Mouse (Mus musculus): ENCODE measurements around the gene Gm8332. TPM values are rescaled to one million over a fixed set of nuclear protein-coding genes. Genes with fewer than 3 reads are reported as not detected.

The Gm8332 gene
- not detected for polyA plus RNA-seq (2014; fragmentation: Illumina TruSeq; extraction: RNeasy Lipid Tissue Mini Kit (QIAGEN cat#74804); ENCODE audit: low read depth, low replicate concordance)

GRCm38 (mm10) chr12:88250000-88250399 is at the start of gene Gm8332:
Gene Gm8332, minus strand, starts transcription at chr12:88250100.

DNA sequence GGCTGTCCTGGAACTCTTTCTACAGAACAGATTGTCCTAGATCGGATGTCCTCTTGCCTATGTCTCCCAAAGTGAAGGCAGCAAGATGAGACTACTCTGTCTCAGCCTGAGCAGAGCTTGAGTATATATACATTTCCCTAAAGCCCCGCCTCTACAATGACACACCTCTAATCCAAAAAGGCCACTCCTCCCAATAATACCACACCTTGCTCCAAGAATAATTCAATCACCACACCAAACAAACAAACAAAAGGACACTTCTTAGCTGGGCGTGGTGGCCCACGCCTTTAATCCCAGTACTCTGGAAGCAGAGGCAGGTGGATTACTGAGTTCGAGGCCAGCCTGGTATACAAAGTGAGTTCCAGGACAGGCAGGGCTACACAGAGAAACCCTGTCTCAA is 24.5 kb upstream of the Gm8332 start, which contains the start of gene Gm5662:
Gene Gm5662 (minus strand): TSS at position 101 of the 400 bp plus-strand sequence.

Other genes with a start within 250 kb of the Gm8332 start
- not detected for gene Gm2075, start 238.3 kb downstream of the Gm8332 start, polyA plus RNA-seq (2014; fragmentation: Illumina TruSeq; extraction: RNeasy Lipid Tissue Mini Kit (QIAGEN cat#74804); ENCODE audit: low read depth, low replicate concordance)
- gene Gm6803, start 231.3 kb downstream of the Gm8332 start, polyA plus RNA-seq (2014; fragmentation: Illumina TruSeq; extraction: RNeasy Lipid Tissue Mini Kit (QIAGEN cat#74804); ENCODE audit: low read depth, low replicate concordance): not detected
- not detected for gene Gm2056, start 223.1 kb downstream of the Gm8332 start, polyA plus RNA-seq (2014; fragmentation: Illumina TruSeq; extraction: RNeasy Lipid Tissue Mini Kit (QIAGEN cat#74804); ENCODE audit: low read depth, low replicate concordance)
- not detected for gene Gm16368, start 166.4 kb downstream of the Gm8332 start, polyA plus RNA-seq (2014; fragmentation: Illumina TruSeq; extraction: RNeasy Lipid Tissue Mini Kit (QIAGEN cat#74804); ENCODE audit: low read depth, low replicate concordance)
- not detected for gene Gm10436, start 68.0 kb downstream of the Gm8332 start, polyA plus RNA-seq (2014; fragmentation: Illumina TruSeq; extraction: RNeasy Lipid Tissue Mini Kit (QIAGEN cat#74804); ENCODE audit: low read depth, low replicate concordance)
- not detected for gene Gm5662, start 24.4 kb upstream of the Gm8332 start, polyA plus RNA-seq (2014; fragmentation: Illumina TruSeq; extraction: RNeasy Lipid Tissue Mini Kit (QIAGEN cat#74804); ENCODE audit: low read depth, low replicate concordance)
- not detected for gene Gm5039, start 73.9 kb upstream of the Gm8332 start, polyA plus RNA-seq (2014; fragmentation: Illumina TruSeq; extraction: RNeasy Lipid Tissue Mini Kit (QIAGEN cat#74804); ENCODE audit: low read depth, low replicate concordance)
- 4.0 TPM for gene Adck1, start 110.5 kb upstream of the Gm8332 start, polyA plus RNA-seq (2014; fragmentation: Illumina TruSeq; extraction: RNeasy Lipid Tissue Mini Kit (QIAGEN cat#74804); ENCODE audit: low read depth, low replicate concordance)